Mouse (Mus musculus): ENCODE measurements around the gene Olfr583. TPM values are rescaled to one million over a fixed set of nuclear protein-coding genes. Genes with fewer than 3 reads are reported as not detected.

Olfr583 gene
- not detected in 2 replicates for polyA plus RNA-seq (2012; ENCODE audit: low replicate concordance)

GRCm38 (mm10) chr7:103051000-103051399 lies at the start of gene Olfr583:
Gene Olfr583, plus strand, starts transcription at chr7:103051300.

GRCm38 (mm10) chr7:103037724-103038123 lies 13.4 kb upstream of the Olfr583 start, which contains the start of gene Olfr582:
Gene Olfr582, plus strand, starts transcription at chr7:103038024.

GRCm38 (mm10) chr7:103081585-103081984 lies 30.5 kb downstream of the Olfr583 start, which contains the start of gene Olfr584:
Gene Olfr584, plus strand, starts transcription at chr7:103081885.

GRCm38 (mm10) chr7:103097420-103097819 lies 46.3 kb downstream of the Olfr583 start, which contains the start of gene Olfr585:
Gene Olfr585, plus strand, starts transcription at chr7:103097720.

Other genes starting within 250 kb of the Olfr583 start
- gene Olfr564, start 247.8 kb upstream of the Olfr583 start, polyA plus RNA-seq (2012; ENCODE audit: low replicate concordance) = not detected in 2 replicates
- gene Olfr566, start 192.5 kb upstream of the Olfr583 start, polyA plus RNA-seq (2012; ENCODE audit: low replicate concordance) = not detected in 2 replicates
- gene Olfr568, start 174.2 kb upstream of the Olfr583 start, polyA plus RNA-seq (2012; ENCODE audit: low replicate concordance) = not detected in 2 replicates
- gene Olfr569, start 160.4 kb upstream of the Olfr583 start, polyA plus RNA-seq (2012; ENCODE audit: low replicate concordance) = not detected in 2 replicates
- not detected in 2 replicates for gene Olfr570, start 156.7 kb upstream of the Olfr583 start, polyA plus RNA-seq (2012; ENCODE audit: low replicate concordance)
- gene Olfr571, start 133.8 kb upstream of the Olfr583 start, polyA plus RNA-seq (2012; ENCODE audit: low replicate concordance) = not detected in 2 replicates
- not detected in 2 replicates for gene Olfr572, start 126.9 kb upstream of the Olfr583 start, polyA plus RNA-seq (2012; ENCODE audit: low replicate concordance)
- gene Olfr573-ps1, start 108.7 kb upstream of the Olfr583 start, polyA plus RNA-seq (2012; ENCODE audit: low replicate concordance) = 0.21 TPM in 1 of 2 replicates, not detected in the other
- not detected in 2 replicates for gene Olfr574, start 102.8 kb upstream of the Olfr583 start, polyA plus RNA-seq (2012; ENCODE audit: low replicate concordance)
- gene Olfr575, start 92.5 kb upstream of the Olfr583 start, polyA plus RNA-seq (2012; ENCODE audit: low replicate concordance) = not detected in 2 replicates
- gene Olfr576, start 88.6 kb upstream of the Olfr583 start, polyA plus RNA-seq (2012; ENCODE audit: low replicate concordance) = not detected in 2 replicates
- gene Olfr577, start 75.4 kb upstream of the Olfr583 start, polyA plus RNA-seq (2012; ENCODE audit: low replicate concordance) = not detected in 2 replicates
- gene Olfr578, start 62.0 kb upstream of the Olfr583 start, polyA plus RNA-seq (2012; ENCODE audit: low replicate concordance) = not detected in 2 replicates
- not detected in 2 replicates for gene Olfr582, start 13.3 kb upstream of the Olfr583 start, polyA plus RNA-seq (2012; ENCODE audit: low replicate concordance)
- not detected in 2 replicates for gene Olfr584, start 30.6 kb downstream of the Olfr583 start, polyA plus RNA-seq (2012; ENCODE audit: low replicate concordance)
- gene Olfr585, start 46.4 kb downstream of the Olfr583 start, polyA plus RNA-seq (2012; ENCODE audit: low replicate concordance) = not detected in 2 replicates
- gene Olfr586, start 74.3 kb downstream of the Olfr583 start, polyA plus RNA-seq (2012; ENCODE audit: low replicate concordance) = not detected in 2 replicates
- not detected in 2 replicates for gene Olfr588-ps1, start 89.6 kb downstream of the Olfr583 start, polyA plus RNA-seq (2012; ENCODE audit: low replicate concordance)
- gene Olfr589, start 105.1 kb downstream of the Olfr583 start, polyA plus RNA-seq (2012; ENCODE audit: low replicate concordance) = not detected in 2 replicates
- gene Olfr591, start 127.0 kb downstream of the Olfr583 start, polyA plus RNA-seq (2012; ENCODE audit: low replicate concordance) = not detected in 2 replicates
- gene Olfr592, start 133.5 kb downstream of the Olfr583 start, polyA plus RNA-seq (2012; ENCODE audit: low replicate concordance) = not detected in 2 replicates
- not detected in 2 replicates for gene Olfr593, start 160.6 kb downstream of the Olfr583 start, polyA plus RNA-seq (2012; ENCODE audit: low replicate concordance)
- gene Olfr594, start 165.7 kb downstream of the Olfr583 start, polyA plus RNA-seq (2012; ENCODE audit: low replicate concordance) = not detected in 2 replicates
- gene Usp17ld, start 201.2 kb downstream of the Olfr583 start, polyA plus RNA-seq (2012; ENCODE audit: low replicate concordance) = not detected in 2 replicates

All from leukemia stem cell, adult 10-12 weeks (primary cell).